Mouse (Mus musculus): ENCODE measurements at regions not wholly inside any gene's neighbourhood (a gene's known extent, or its start where the extent isn't known, plus 50 kb on each side); places are given as distances from the start of the nearest gene placed in this dataset.

DNA sequence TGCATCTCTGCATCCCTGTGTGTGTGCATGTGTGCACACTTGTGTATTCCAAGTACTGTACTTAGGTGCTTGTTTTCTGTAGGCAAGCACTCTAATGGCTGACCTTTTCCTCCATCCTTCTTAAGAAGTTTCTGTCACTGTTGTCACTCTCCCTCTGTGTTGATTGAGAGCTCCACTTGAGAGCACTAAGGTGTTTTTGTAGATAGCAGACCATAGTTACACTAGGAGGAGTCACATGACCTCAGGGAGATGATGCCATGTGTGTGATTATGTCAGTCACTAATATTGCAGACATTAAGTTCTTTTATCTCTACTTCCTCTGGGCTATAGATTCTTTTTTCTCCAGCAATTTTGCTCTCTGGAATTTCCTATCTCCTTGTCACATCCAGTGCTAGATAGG, 225.9 kb upstream of the Ttc29 start:
- DNase-seq (ENCODE audit: low read depth, low spot score), result no peak
- no peaks in the 10 kb centered on the region for H3K4me1 ChIP-seq (ENCODE audit: control insufficient read depth in 1 of 2, insufficient read depth in 2 of 2, low read length in 2 of 2)
- H3K9me3 ChIP-seq (replicated peaks; ENCODE audit: insufficient read depth, low read length), result no peaks in the 10 kb centered on the region
- no peaks in the 10 kb centered on the region for H3K36me3 ChIP-seq (ENCODE audit: control insufficient read depth in 1 of 2, insufficient read depth in 2 of 2, low read length in 2 of 2)
- no peak overlapping the region for H3K9ac ChIP-seq (ENCODE audit: control insufficient read depth, low read depth, low read length, poor library complexity, severe bottlenecking)
- H3K27ac ChIP-seq (ENCODE audit: control insufficient read depth, low read depth, low read length), result no peak overlapping the region
- no peaks in the 10 kb centered on the region for H3K79me2 ChIP-seq (ENCODE audit: control insufficient read depth, insufficient read depth, low read length, poor library complexity)
- TF ChIP-seq USF1 (IDR thresholded peaks at IDR 0.05; ENCODE audit: low read depth, low read length) (peak; percentile 34; the same call in 1 of the 2 replicates), JUND (IDR thresholded peaks at IDR 0.05; ENCODE audit: low read depth, low read length) (no peak)
- H3K4me3 ChIP-seq (ENCODE audit: control insufficient read depth in 1 of 2, insufficient read depth in 1 of 2, low read depth in 2 of 2, low read length in 2 of 2), result no peak overlapping the region
- no peaks in the 10 kb centered on the region for H3K27me3 ChIP-seq (ENCODE audit: control insufficient read depth in 1 of 2, insufficient read depth in 2 of 2, low read length in 2 of 2)

DNA sequence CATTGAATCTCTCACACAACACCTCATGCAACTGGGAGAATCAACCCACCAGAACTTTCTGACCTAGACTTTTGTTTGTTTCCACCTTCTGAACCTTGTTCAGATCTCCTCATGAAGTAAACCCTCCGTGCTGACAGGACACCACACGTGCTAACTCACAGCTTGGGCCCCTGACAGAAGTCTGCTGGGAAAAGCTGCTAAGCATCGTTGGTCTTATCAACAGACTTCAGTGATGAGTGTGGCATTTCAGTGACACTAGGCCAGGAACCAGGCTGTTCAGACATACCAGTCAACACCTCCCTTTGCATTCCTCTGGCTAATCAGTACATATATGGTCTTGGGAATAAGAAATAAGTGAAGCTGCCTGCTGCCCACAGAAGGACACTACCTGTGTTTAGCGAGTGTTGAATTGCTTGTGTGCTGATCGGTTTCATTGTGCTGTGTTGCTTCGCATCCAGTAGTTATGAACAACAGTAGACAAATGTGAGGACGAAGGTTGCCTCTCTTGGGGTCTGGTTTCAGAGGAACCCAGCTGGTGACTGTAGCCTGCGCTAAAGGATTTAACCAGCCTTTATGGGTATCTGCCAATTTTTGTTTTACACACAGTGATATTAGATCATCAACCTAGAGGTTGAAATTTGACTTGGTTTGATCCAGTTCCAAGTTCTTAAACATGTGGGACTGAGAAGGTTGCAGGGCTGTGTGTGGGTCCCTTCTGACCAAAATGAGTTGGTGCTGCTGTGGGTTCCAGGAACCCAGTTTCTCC, 224.6 kb upstream of the Ttc29 start:
- TF ChIP-seq ZNF384 (IDR thresholded peaks at IDR 0.05; ENCODE audit: low read depth, low read length), result no peak
- no peak for TF ChIP-seq USF1 (IDR thresholded peaks at IDR 0.05; ENCODE audit: low read depth, low read length)
- TF ChIP-seq TAL1 (IDR thresholded peaks at IDR 0.05; ENCODE audit: low read length), result no peak
- no peak for TF ChIP-seq CHD1 (IDR thresholded peaks at IDR 0.05; ENCODE audit: low read depth, low read length)
- TF ChIP-seq MXI1 (IDR thresholded peaks at IDR 0.05; ENCODE audit: low read depth, low read length), result no peak
- no peak for TF ChIP-seq POLR2AphosphoS5 (IDR thresholded peaks at IDR 0.05; ENCODE audit: borderline replicate concordance, low read depth, low read length)
- TF ChIP-seq POLR2AphosphoS2 (IDR thresholded peaks at IDR 0.05; ENCODE audit: low read length), result no peak
- no peak for TF ChIP-seq HCFC1 (IDR thresholded peaks at IDR 0.05; ENCODE audit: low read depth, low read length)
- no peak for TF ChIP-seq SIN3A (IDR thresholded peaks at IDR 0.05; ENCODE audit: low read length)
- no peak for TF ChIP-seq ETS1 (IDR thresholded peaks at IDR 0.05; ENCODE audit: low read depth, low read length)
- no peak for TF ChIP-seq EP300 (IDR thresholded peaks at IDR 0.05; ENCODE audit: low read depth in 1 of 2, low read length in 2 of 2)
- TF ChIP-seq NELFE (IDR thresholded peaks at IDR 0.05; ENCODE audit: low read depth, low read length), result no peak
- TF ChIP-seq ELF1 (IDR thresholded peaks at IDR 0.05; ENCODE audit: low read depth, low read length), result no peak
- no peak for TF ChIP-seq CHD2 (IDR thresholded peaks at IDR 0.05; ENCODE audit: low read length)
- TF ChIP-seq BHLHE40 (IDR thresholded peaks at IDR 0.05; ENCODE audit: borderline replicate concordance, low read depth, low read length), result no peak
- TF ChIP-seq ZMIZ1 (IDR thresholded peaks at IDR 0.05; ENCODE audit: low read depth, low read length), result no peak
- no peak for TF ChIP-seq MYB (IDR thresholded peaks at IDR 0.05; ENCODE audit: low read depth, low read length)
- no peak for TF ChIP-seq CTCF (IDR thresholded peaks at IDR 0.05 in 2 of 3, conservative IDR thresholded peaks at IDR 0.05 in 1 of 3; ENCODE audit: control insufficient read depth in 1 of 3, insufficient read depth in 1 of 3, low read depth in 2 of 3, low read length in 3 of 3, poor library complexity in 1 of 3, severe bottlenecking in 1 of 3)
- TF ChIP-seq MAFK (IDR thresholded peaks at IDR 0.05; ENCODE audit: borderline replicate concordance, low read depth, low read length), result no peak
- no peak for TF ChIP-seq ZC3H11A (IDR thresholded peaks at IDR 0.05; ENCODE audit: low read depth, low read length)
- no peak for DNase-seq (ENCODE audit: low read depth, low spot score)
- no peak overlapping the region for H3K9ac ChIP-seq (ENCODE audit: control insufficient read depth, low read depth, low read length, poor library complexity, severe bottlenecking)

More for the DNA sequence above, 224.6 kb upstream of the Ttc29 start:
- H3K27ac ChIP-seq (ENCODE audit: control insufficient read depth, low read depth, low read length), result no peak overlapping the region
- H3K4me1 ChIP-seq (ENCODE audit: control insufficient read depth in 1 of 2, insufficient read depth in 2 of 2, low read length in 2 of 2), result no peaks in the 10 kb centered on the region
- H3K9me3 ChIP-seq (replicated peaks; ENCODE audit: insufficient read depth, low read length), result no peaks in the 10 kb centered on the region
- no peaks in the 10 kb centered on the region for H3K79me2 ChIP-seq (ENCODE audit: control insufficient read depth, insufficient read depth, low read length, poor library complexity)
- H3K36me3 ChIP-seq (ENCODE audit: control insufficient read depth in 1 of 2, insufficient read depth in 2 of 2, low read length in 2 of 2), result no peaks in the 10 kb centered on the region
- H3K27me3 ChIP-seq (ENCODE audit: control insufficient read depth in 1 of 2, insufficient read depth in 2 of 2, low read length in 2 of 2), result no peaks in the 10 kb centered on the region
- H3K4me3 ChIP-seq (ENCODE audit: control insufficient read depth in 1 of 2, insufficient read depth in 1 of 2, low read depth in 2 of 2, low read length in 2 of 2), result no peak overlapping the region
